Mouse (Mus musculus) myocyte (in vitro differentiated cells): ENCODE results near the gene Abhd15. TPM values are rescaled to one million over a fixed set of nuclear protein-coding genes. Genes with fewer than 3 reads are reported as not detected.

ENCODE experiments used
- H3K27me3 ChIP-seq: one replicate; pipeline ENCODE4 v1.6.1; 2011; ENCODE audit not compliant: control insufficient read depth, insufficient read depth, insufficient read length
- H3K36me3 ChIP-seq: one replicate; pipeline ENCODE4 v1.6.1; 2011; ENCODE audit not compliant: control insufficient read depth, insufficient read depth
- H3K4me2 ChIP-seq: one replicate; pipeline ENCODE4 v1.6.1; 2011; ENCODE audit warnings: low read depth, control low read depth
- H3K4me3 ChIP-seq: one replicate; pipeline ENCODE4 v1.5.1; 2011; ENCODE audit warnings: mild to moderate bottlenecking, control low read depth, moderate library complexity
- H3K79me2 ChIP-seq: one replicate; pipeline ENCODE4 v1.6.1; 2011; ENCODE audit not compliant: control insufficient read depth, insufficient read depth
- H3ac ChIP-seq: one replicate; pipeline ENCODE4 v1.6.1; 2011; ENCODE audit not compliant: control insufficient read depth, insufficient read length
- CEBPB ChIP-seq: IDR thresholded peaks from 2 replicates; pipeline ENCODE4 v1.6.1; 2011; ENCODE audit warnings: mild to moderate bottlenecking, moderate library complexity; ENCODE audit not compliant: poor library complexity, insufficient read depth, severe bottlenecking
- E2F4 ChIP-seq: IDR thresholded peaks from one replicate; pipeline ENCODE4 v1.6.1; 2011; ENCODE audit warnings: mild to moderate bottlenecking, control low read depth, moderate library complexity; ENCODE audit not compliant: insufficient read depth
- MAX ChIP-seq: IDR thresholded peaks from one replicate; pipeline ENCODE4 v1.6.1; 2011; ENCODE audit warnings: low read depth, mild to moderate bottlenecking, control low read depth
- MYOD1 ChIP-seq, 3 experiments: IDR thresholded peaks; one replicate each; pipeline ENCODE4 v1.6.1; 2011; ENCODE audit warnings: control low read depth in 2 of 3, low read depth in 2 of 3, mild to moderate bottlenecking in 2 of 3, moderate library complexity in 1 of 3; ENCODE audit not compliant: insufficient read length in 2 of 3, control insufficient read depth in 1 of 3
- MYOG ChIP-seq, 3 experiments: IDR thresholded peaks; one replicate each; pipeline ENCODE4 v1.6.1; 2011; ENCODE audit warnings: control low read depth in 2 of 3, low read depth in 2 of 3, mild to moderate bottlenecking in 2 of 3; ENCODE audit not compliant: insufficient read length in 2 of 3, control insufficient read depth in 1 of 3, insufficient read depth in 1 of 3
- POLR2A ChIP-seq: IDR thresholded peaks from one replicate; pipeline ENCODE4 v1.6.1; 2011; ENCODE audit warnings: low read depth, mild to moderate bottlenecking, control low read depth, moderate library complexity; ENCODE audit not compliant: insufficient read length
- POLR2AphosphoS2 ChIP-seq: IDR thresholded peaks from one replicate; pipeline ENCODE4 v1.6.1; 2011; ENCODE audit warnings: low read depth, control low read depth; ENCODE audit not compliant: insufficient read length
- REST ChIP-seq: IDR thresholded peaks from one replicate; pipeline ENCODE4 v1.6.1; 2011; ENCODE audit warnings: mild to moderate bottlenecking, control low read depth, moderate library complexity; ENCODE audit not compliant: insufficient read depth, insufficient read length
- SRF ChIP-seq: IDR thresholded peaks from one replicate; pipeline ENCODE4 v1.6.1; 2011; ENCODE audit warnings: low read depth; ENCODE audit not compliant: control insufficient read depth, insufficient read length
- TCF12 ChIP-seq: IDR thresholded peaks from one replicate; pipeline ENCODE4 v1.6.1; 2011; ENCODE audit warnings: mild to moderate bottlenecking, control low read depth; ENCODE audit not compliant: poor library complexity, insufficient read depth, severe bottlenecking
- TCF3 ChIP-seq: IDR thresholded peaks from one replicate; pipeline ENCODE4 v1.6.1; 2011; ENCODE audit warnings: low read depth, control low read depth; ENCODE audit not compliant: insufficient read length
- USF1 ChIP-seq: IDR thresholded peaks from one replicate; pipeline ENCODE4 v1.6.1; 2011; ENCODE audit warnings: low read depth, mild to moderate bottlenecking, control low read depth, moderate library complexity
- polyA plus RNA-seq: library from polyadenylated mRNA; unstranded; fragments of >200 nt; fragmentation: generic; extraction: Trizol; gene quantifications from one replicate; pipeline ENCODE4 v1.2.1, GENCODE M21; 2012; ENCODE audit warnings: missing spikeins

The Abhd15 gene
- polyA plus RNA-seq, 1 experiment = 1.4 TPM

GRCm38 (mm10) chr11:77471407-77471806 is 43.5 kb upstream of the Abhd15 start:
- Histone ChIP-seq H3K4me2 (no peak overlapping the region), H3K4me3 (no peak overlapping the region), H3K79me2 (no peaks in the 10 kb centered on the region), H3K27me3 (no peaks in the 10 kb centered on the region), H3K36me3 (peaks cover 4% of the 10 kb centered on the region), H3ac (no peak overlapping the region)
- TF ChIP-seq MYOG (IDR thresholded peaks at IDR 0.05; ENCODE audit: control insufficient read depth in 1 of 3, insufficient read depth in 1 of 3, insufficient read length in 2 of 3, low read depth in 2 of 3) = no peak

GRCm38 (mm10) chr11:77472775-77473174 is 42.1 kb upstream of the Abhd15 start:
- H3ac ChIP-seq = no peak overlapping the region
- H3K27me3 ChIP-seq = no peaks in the 10 kb centered on the region
- H3K36me3 ChIP-seq = peaks cover 4% of the 10 kb centered on the region
- no peak for TF ChIP-seq MAX
- TF ChIP-seq SRF = no peak
- TF ChIP-seq USF1 = no peak
- no peak for TF ChIP-seq POLR2A
- no peak for TF ChIP-seq POLR2AphosphoS2
- no peak overlapping the region for H3K4me2 ChIP-seq
- H3K4me3 ChIP-seq = no peak overlapping the region
- no peaks in the 10 kb centered on the region for H3K79me2 ChIP-seq

GRCm38 (mm10) chr11:77476216-77476615 is 38.7 kb upstream of the Abhd15 start:
- peaks cover 4% of the 10 kb centered on the region for H3K36me3 ChIP-seq
- TF ChIP-seq CEBPB (no peak), MYOD1 (IDR thresholded peaks at IDR 0.05; ENCODE audit: control insufficient read depth in 1 of 3, insufficient read length in 2 of 3, low read depth in 2 of 3) (peak in 1 of 3 experiments; percentile 47), REST (no peak), SRF (no peak), MAX (no peak), MYOG (IDR thresholded peaks at IDR 0.05; ENCODE audit: control insufficient read depth in 1 of 3, insufficient read depth in 1 of 3, insufficient read length in 2 of 3, low read depth in 2 of 3) (peak in 2 of 3 experiments; percentile 29 to 49), E2F4 (no peak)
- H3ac ChIP-seq = no peak overlapping the region
- peaks cover 18% of the 10 kb centered on the region for H3K79me2 ChIP-seq
- H3K27me3 ChIP-seq = no peaks in the 10 kb centered on the region
- no peak overlapping the region for H3K4me3 ChIP-seq
- no peak overlapping the region for H3K4me2 ChIP-seq

- Histone ChIP-seq H3K79me2 (peaks cover 24% of the 10 kb centered on the region), H3K4me3 (no peak overlapping the region), H3K27me3 (no peaks in the 10 kb centered on the region), H3K4me2 (no peak overlapping the region), H3K36me3 (peaks cover 3% of the 10 kb centered on the region), H3ac (no peak overlapping the region)
- TF ChIP-seq CEBPB (no peak), E2F4 (no peak), TCF12 (no peak), MAX (no peak), TCF3 (no peak), MYOD1 (IDR thresholded peaks at IDR 0.05; ENCODE audit: control insufficient read depth in 1 of 3, insufficient read length in 2 of 3, low read depth in 2 of 3) (no peak), REST (no peak), USF1 (no peak), MYOG (IDR thresholded peaks at IDR 0.05; ENCODE audit: control insufficient read depth in 1 of 3, insufficient read depth in 1 of 3, insufficient read length in 2 of 3, low read depth in 2 of 3) (no peak), POLR2A (no peak), SRF (no peak), POLR2AphosphoS2 (no peak)
Measured at GRCm38 (mm10) chr11:77476895-77477294, 38.0 kb upstream of the Abhd15 start.

- TF ChIP-seq MYOD1 (IDR thresholded peaks at IDR 0.05; ENCODE audit: control insufficient read depth in 1 of 3, insufficient read length in 2 of 3, low read depth in 2 of 3) (no peak), REST (no peak), POLR2A (no peak), SRF (no peak)
- Histone ChIP-seq H3K4me2 (peak overlapping the region; percentile 65), H3K36me3 (no peaks in the 10 kb centered on the region), H3K4me3 (no peak overlapping the region), H3K79me2 (peaks cover 79% of the 10 kb centered on the region), H3ac (no peak overlapping the region), H3K27me3 (no peaks in the 10 kb centered on the region)
Measured at GRCm38 (mm10) chr11:77483043-77483442, 31.9 kb upstream of the Abhd15 start.
